Mouse (Mus musculus): ENCODE data around the gene Itpr1. TPM values are rescaled to one million over a fixed set of nuclear protein-coding genes. Genes with fewer than 3 reads are reported as not detected.

Itpr1 gene
- polyA plus RNA-seq, 1 experiment: 68.2 TPM

DNA sequence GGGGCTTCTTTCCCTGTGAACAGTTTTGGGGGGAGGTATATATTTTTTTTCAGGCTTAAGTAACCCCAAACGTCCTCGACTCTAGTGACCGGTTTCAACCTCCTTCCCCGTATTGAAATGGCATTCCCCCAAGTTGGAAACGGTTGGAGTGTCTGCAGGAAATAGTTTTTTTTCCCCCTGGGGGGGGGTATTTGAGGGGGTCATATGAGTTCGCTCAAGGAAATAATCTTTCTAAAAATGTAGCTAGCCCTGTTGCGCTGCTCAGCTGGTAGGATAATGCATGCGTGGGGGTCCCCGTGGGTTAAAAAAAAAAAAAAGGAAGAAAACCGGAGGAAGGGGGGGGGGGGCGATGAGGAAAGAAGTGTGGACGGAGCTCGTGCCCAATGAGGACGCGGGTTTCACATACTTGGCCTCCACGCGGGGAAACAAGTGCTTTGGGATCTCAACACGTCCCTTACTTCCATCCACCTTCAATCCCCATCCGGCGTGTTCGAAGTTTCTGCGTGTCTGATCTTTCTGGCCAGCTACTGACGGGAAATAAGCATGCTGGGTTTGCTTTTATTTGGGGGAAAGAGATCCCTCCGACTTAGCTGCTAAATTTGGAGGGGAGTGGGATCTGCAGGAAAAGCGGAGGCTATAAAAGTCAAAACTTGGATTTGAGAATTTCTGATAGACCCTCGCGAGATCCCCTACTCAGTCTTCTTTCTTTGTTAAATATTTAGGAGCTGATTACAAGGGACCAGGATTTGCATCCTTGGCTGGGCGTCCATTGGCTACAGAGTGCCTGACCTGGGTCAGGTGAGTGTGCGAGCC lies 791 bp downstream of the Itpr1 start:
- peaks cover 27% of the 10 kb centered on the region for H3K4me1 ChIP-seq (ENCODE audit: control insufficient read depth, insufficient read depth, low read length)
- peak overlapping the region; percentile 57 for H3K4me3 ChIP-seq (ENCODE audit: insufficient read depth, low read depth, low read length)
- peak; percentile 59 for DNase-seq
- TF ChIP-seq POLR2A (IDR thresholded peaks at IDR 0.05; ENCODE audit: low read depth, low read length) (no peak), CTCF (conservative IDR thresholded peaks at IDR 0.05; ENCODE audit: insufficient read depth, insufficient read length, low read depth, low read length) (no peak)
- 2% methylated on average over 28 of the region's 29 CpGs for WGBS
- peaks cover 2% of the 10 kb centered on the region; the same call in 1 of the 2 replicates for H3K36me3 ChIP-seq (ENCODE audit: control insufficient read depth, insufficient read depth, low read length)
- peak overlapping the region; percentile 68 for H3K27ac ChIP-seq (ENCODE audit: insufficient read depth, low read depth, low read length)
- H3K27me3 ChIP-seq (replicated peaks; ENCODE audit: control insufficient read depth, insufficient read depth, low read length): no peaks in the 10 kb centered on the region

DNA sequence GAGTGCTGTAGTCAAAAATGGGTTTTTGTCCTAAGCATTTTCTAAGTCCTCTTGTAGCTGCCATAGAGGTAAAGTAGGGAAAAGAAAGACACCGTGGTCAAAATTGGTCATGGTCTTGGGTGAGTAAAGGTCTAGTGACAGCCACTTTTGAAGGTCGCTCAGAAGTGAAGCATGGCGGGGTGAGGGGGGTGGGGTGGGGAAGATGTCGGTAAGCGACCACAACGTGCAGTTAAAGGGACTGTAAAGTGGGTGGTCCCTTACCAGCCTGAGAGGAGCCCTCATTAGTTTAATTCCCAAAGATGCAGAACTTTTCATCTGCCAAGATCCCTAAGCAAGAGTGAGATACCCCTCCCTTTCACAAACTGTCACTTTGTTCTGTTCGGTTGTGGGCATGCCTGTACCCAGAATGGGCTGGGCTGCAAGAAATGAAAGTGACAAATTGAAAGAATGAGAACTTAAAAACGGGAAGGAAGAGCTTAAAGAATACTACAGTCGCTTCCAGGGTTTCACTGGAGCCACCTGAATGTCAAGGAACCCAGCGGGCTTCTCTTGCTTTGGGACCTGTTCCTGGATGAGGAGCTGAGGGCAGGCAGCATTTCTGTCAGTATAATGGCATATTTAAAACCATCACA lies 1.5 kb downstream of the Itpr1 start:
- Histone ChIP-seq H3K27me3 (replicated peaks; ENCODE audit: control insufficient read depth, insufficient read depth, low read length) (no peaks in the 10 kb centered on the region), H3K27ac (ENCODE audit: insufficient read depth, low read depth, low read length) (peak overlapping the region; percentile 68), H3K4me1 (ENCODE audit: control insufficient read depth, insufficient read depth, low read length) (peaks cover 26% of the 10 kb centered on the region), H3K4me3 (ENCODE audit: insufficient read depth, low read depth, low read length) (peak overlapping the region; percentile 57), H3K36me3 (ENCODE audit: control insufficient read depth, insufficient read depth, low read length) (peaks cover 2% of the 10 kb centered on the region; the same call in 1 of the 2 replicates)
- 6% methylated on average over 10 of the region's 10 CpGs for WGBS
- no peak for DNase-seq
- TF ChIP-seq CTCF (conservative IDR thresholded peaks at IDR 0.05; ENCODE audit: insufficient read depth, insufficient read length, low read depth, low read length) (no peak), POLR2A (IDR thresholded peaks at IDR 0.05; ENCODE audit: low read depth, low read length) (no peak)

DNA sequence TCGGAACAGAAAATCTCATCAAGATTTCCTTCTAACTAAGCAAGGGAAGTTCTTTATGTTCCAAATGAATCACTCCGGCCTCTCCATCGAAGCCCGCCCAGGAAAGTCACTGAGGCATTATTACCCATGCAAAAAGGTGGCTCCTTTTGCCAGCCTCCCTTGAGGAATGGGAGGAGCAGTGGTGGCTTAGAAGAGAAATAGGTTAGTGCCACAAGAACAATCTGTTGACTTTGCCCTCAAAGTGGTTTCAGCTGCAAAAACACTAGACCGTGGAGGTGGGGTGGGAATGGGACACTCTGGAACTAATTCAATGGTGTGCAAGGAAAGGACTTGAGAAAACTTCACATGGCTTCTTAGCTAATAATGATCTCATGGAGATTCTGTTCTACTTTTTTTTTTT lies 3.2 kb downstream of the Itpr1 start:
- WGBS: 27% methylated on average over 5 of the region's 5 CpGs
- Histone ChIP-seq H3K4me3 (ENCODE audit: insufficient read depth, low read depth, low read length) (no peak overlapping the region), H3K36me3 (ENCODE audit: control insufficient read depth, insufficient read depth, low read length) (peaks cover 2% of the 10 kb centered on the region; the same call in 1 of the 2 replicates), H3K27me3 (replicated peaks; ENCODE audit: control insufficient read depth, insufficient read depth, low read length) (no peaks in the 10 kb centered on the region), H3K4me1 (ENCODE audit: control insufficient read depth, insufficient read depth, low read length) (peaks cover 28% of the 10 kb centered on the region), H3K27ac (ENCODE audit: insufficient read depth, low read depth, low read length) (peak overlapping the region; percentile 57)
- TF ChIP-seq CTCF (conservative IDR thresholded peaks at IDR 0.05; ENCODE audit: insufficient read depth, insufficient read length, low read depth, low read length) (no peak), POLR2A (IDR thresholded peaks at IDR 0.05; ENCODE audit: low read depth, low read length) (no peak)
- DNase-seq: peak; percentile 88

DNA sequence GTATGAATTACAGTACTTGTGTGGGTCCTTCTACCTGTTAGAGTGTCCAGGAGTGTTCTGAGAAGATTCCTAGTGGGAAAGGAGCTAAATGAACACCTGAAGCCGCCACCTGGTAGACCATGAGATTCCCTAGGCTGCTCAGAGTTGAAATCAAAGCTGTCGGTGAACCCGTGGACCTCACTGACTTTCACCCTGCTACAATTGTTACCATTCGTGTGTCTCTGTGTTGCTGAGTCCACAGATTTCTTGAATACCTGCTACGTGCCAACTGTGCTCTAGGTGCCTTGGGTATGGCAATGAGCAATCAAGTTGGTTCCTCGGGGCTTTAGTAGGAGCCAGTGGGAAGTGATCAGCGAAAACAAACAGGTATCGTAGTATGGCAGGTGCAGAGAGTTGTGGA lies 3.9 kb downstream of the Itpr1 start:
- H3K27ac ChIP-seq (ENCODE audit: insufficient read depth, low read depth, low read length): peak overlapping the region; percentile 18
- 55% methylated on average over 8 of the region's 8 CpGs for WGBS
- peak; percentile 73 for DNase-seq

DNA sequence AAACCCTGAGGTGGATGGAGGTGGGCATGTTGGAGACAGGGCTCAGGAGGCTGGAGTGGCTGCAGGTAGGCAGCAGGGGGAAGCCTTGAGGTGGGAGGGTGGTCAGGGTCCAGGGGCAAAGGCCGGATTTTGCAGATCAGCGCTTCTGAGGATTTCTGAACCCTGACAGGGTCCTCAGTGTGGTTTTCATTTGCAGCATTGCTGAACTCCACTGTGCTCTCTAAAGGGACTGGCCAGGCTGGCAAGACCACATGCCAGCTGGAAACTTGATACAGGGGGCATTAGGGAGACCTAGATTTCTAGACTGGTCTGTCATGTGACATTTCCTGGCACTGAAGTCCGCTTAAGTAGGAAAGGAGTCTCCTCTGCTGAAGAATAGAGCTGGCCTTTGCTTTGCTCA lies 5.1 kb downstream of the Itpr1 start:
- Histone ChIP-seq H3K4me3 (ENCODE audit: insufficient read depth, low read depth, low read length) (no peak overlapping the region), H3K27ac (ENCODE audit: insufficient read depth, low read depth, low read length) (peak overlapping the region; percentile 40), H3K36me3 (ENCODE audit: control insufficient read depth, insufficient read depth, low read length) (peaks cover 2% of the 10 kb centered on the region; the same call in 1 of the 2 replicates), H3K4me1 (ENCODE audit: control insufficient read depth, insufficient read depth, low read length) (peaks cover 33% of the 10 kb centered on the region), H3K27me3 (replicated peaks; ENCODE audit: control insufficient read depth, insufficient read depth, low read length) (no peaks in the 10 kb centered on the region)
- TF ChIP-seq CTCF (conservative IDR thresholded peaks at IDR 0.05; ENCODE audit: insufficient read depth, insufficient read length, low read depth, low read length): no peak; the same call in 1 of the 2 replicates
- TF ChIP-seq POLR2A (IDR thresholded peaks at IDR 0.05; ENCODE audit: low read depth, low read length): no peak
- DNase-seq: peak; percentile 59
- WGBS: 39% methylated on average over 3 of the region's 3 CpGs

More for the DNA sequence above, 3.9 kb downstream of the Itpr1 start:
- peaks cover 2% of the 10 kb centered on the region; the same call in 1 of the 2 replicates for H3K36me3 ChIP-seq (ENCODE audit: control insufficient read depth, insufficient read depth, low read length)
- H3K4me1 ChIP-seq (ENCODE audit: control insufficient read depth, insufficient read depth, low read length): peaks cover 28% of the 10 kb centered on the region
- H3K4me3 ChIP-seq (ENCODE audit: insufficient read depth, low read depth, low read length): no peak overlapping the region
- no peaks in the 10 kb centered on the region for H3K27me3 ChIP-seq (replicated peaks; ENCODE audit: control insufficient read depth, insufficient read depth, low read length)
- no peak for TF ChIP-seq POLR2A (IDR thresholded peaks at IDR 0.05; ENCODE audit: low read depth, low read length)
- TF ChIP-seq CTCF (conservative IDR thresholded peaks at IDR 0.05; ENCODE audit: insufficient read depth, insufficient read length, low read depth, low read length): no peak

DNA sequence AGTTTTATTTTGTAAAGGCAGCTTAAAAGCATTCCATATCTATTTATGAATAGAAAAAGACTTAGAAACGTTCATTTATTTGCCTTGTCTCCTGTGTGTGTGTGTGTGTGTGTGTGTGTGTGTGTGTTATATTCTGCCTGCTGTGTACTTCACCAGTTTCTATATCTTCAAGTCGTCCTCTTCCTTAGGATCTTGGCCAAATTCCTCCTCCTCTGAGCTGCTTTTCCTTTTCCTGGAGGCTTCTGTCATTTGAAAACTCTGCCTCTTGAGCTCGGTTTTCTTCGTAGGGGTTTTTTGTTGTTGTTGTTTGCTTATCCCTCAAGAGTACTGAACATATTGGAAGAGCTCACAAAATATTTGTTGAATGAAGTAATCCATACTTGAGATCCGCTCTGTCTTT lies 9.5 kb downstream of the Itpr1 start:
- DNase-seq: no peak
- no peaks in the 10 kb centered on the region for H3K27me3 ChIP-seq (replicated peaks; ENCODE audit: control insufficient read depth, insufficient read depth, low read length)
- H3K4me1 ChIP-seq (ENCODE audit: control insufficient read depth, insufficient read depth, low read length): peaks cover 48% of the 10 kb centered on the region
- no peak overlapping the region for H3K4me3 ChIP-seq (ENCODE audit: insufficient read depth, low read depth, low read length)
- H3K36me3 ChIP-seq (ENCODE audit: control insufficient read depth, insufficient read depth, low read length): no peaks in the 10 kb centered on the region; the same call in 1 of the 2 replicates
- H3K27ac ChIP-seq (ENCODE audit: insufficient read depth, low read depth, low read length): no peak overlapping the region
- whole genome bisulfite sequencing: 43% methylated on average over 5 of the region's 5 CpGs
- no peak for TF ChIP-seq CTCF (conservative IDR thresholded peaks at IDR 0.05; ENCODE audit: insufficient read depth, insufficient read length, low read depth, low read length)
- no peak for TF ChIP-seq POLR2A (IDR thresholded peaks at IDR 0.05; ENCODE audit: low read depth, low read length)

DNA sequence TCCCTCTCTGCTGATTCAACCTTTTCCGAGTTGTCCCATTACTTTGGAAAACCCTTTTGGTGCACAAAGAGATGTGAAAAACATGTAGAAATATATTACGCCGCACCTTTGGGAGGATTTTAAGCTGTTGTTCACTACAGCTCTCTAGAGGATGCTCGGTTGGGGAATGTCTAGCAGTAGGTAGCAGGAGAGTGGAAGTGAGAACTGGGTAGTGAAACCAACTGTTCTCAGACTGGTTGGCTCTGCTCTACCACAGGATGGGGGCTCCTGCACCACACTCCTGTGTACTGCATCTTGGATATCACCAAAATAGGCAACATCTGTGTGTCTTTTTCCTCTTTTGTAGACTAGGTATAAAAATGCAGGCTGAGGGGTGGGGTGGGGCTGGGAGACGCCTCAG lies 10.0 kb downstream of the Itpr1 start:
- H3K27ac ChIP-seq (ENCODE audit: insufficient read depth, low read depth, low read length): no peak overlapping the region
- WGBS: 88% methylated on average over 5 of the region's 5 CpGs
- no peak overlapping the region for H3K4me3 ChIP-seq (ENCODE audit: insufficient read depth, low read depth, low read length)
- peaks cover 50% of the 10 kb centered on the region for H3K4me1 ChIP-seq (ENCODE audit: control insufficient read depth, insufficient read depth, low read length)
- H3K27me3 ChIP-seq (replicated peaks; ENCODE audit: control insufficient read depth, insufficient read depth, low read length): no peaks in the 10 kb centered on the region
- no peak for TF ChIP-seq CTCF (conservative IDR thresholded peaks at IDR 0.05; ENCODE audit: insufficient read depth, insufficient read length, low read depth, low read length)
- TF ChIP-seq POLR2A (IDR thresholded peaks at IDR 0.05; ENCODE audit: low read depth, low read length): no peak
- H3K36me3 ChIP-seq (ENCODE audit: control insufficient read depth, insufficient read depth, low read length): no peaks in the 10 kb centered on the region; the same call in 1 of the 2 replicates
- DNase-seq: no peak
